Comparison of ENCODE assay signal across 12 mouse cellular contexts in genomic region chr2:67976488-67976887, GRCm38 (mm10).
"Had no signal": no experiment of that assay in that cellular context is flagged by ENCODE, and none has a peak within 500 bp of the region (broad histone marks: within the 10 kb centered on the region; RNA-seq: fewer than 3 reads in every experiment).

No protein-coding gene starts in this region.

- H3K27me3 ChIP-seq: liver, embryonic 13.5 days; lung, embryonic 15.5 days; midbrain, embryonic 12.5 days; neural tube, embryonic 12.5 days had no signal

- DNase-seq: kidney, adult 11 months; kidney, adult 9 months; kidney, postnatal 4 days; liver, embryonic 13.5 days; liver, postnatal 0 days; lung, postnatal 14 days; thymus, postnatal 36 days had no signal

- H3K36me3 ChIP-seq: limb, embryonic 10.5 days; liver, embryonic 13.5 days; lung, embryonic 15.5 days; midbrain, embryonic 12.5 days; neural tube, embryonic 12.5 days had no signal

- H3K4me2 ChIP-seq: liver, embryonic 13.5 days; lung, embryonic 15.5 days; midbrain, embryonic 12.5 days; neural tube, embryonic 12.5 days had no signal

- H3K4me3 ChIP-seq: layer of hippocampus, adult 2 months; limb, embryonic 10.5 days; liver, embryonic 13.5 days; lung, embryonic 15.5 days; midbrain, embryonic 12.5 days; neural tube, embryonic 12.5 days had no signal
